Mouse (Mus musculus) olfactory bulb, adult 2 months (tissue): Measurements from ENCODE around the gene Urm1. TPM values are rescaled to one million over a fixed set of nuclear protein-coding genes. Genes with fewer than 3 reads are reported as not detected.
A peak's percentile ranks its signal among the peaks of the same experiment; 100 is the strongest.

Source experiments
- H3K27ac ChIP-seq: fragments of 200-500 bp; 2 replicates; pipeline ENCODE4 v1.5.1; 2012; ENCODE audit warnings: low read depth, low read length; ENCODE audit not compliant: insufficient read depth
- H3K4me1 ChIP-seq: fragments of 200-500 bp; 2 replicates; pipeline ENCODE4 v1.6.1; 2012; ENCODE audit warnings: low read length; ENCODE audit not compliant: control insufficient read depth, insufficient read depth
- H3K4me3 ChIP-seq: fragments of 200-500 bp; 2 replicates; pipeline ENCODE4 v1.5.1; 2012; ENCODE audit warnings: mild to moderate bottlenecking, low read depth, low read length, moderate library complexity; ENCODE audit not compliant: insufficient read depth
- CTCF ChIP-seq: fragments of 200-500 bp; IDR thresholded peaks from 2 replicates; pipeline ENCODE4 v1.5.1; 2012; ENCODE audit warnings: low read depth, mild to moderate bottlenecking, low read length, moderate library complexity; ENCODE audit not compliant: insufficient read depth
- POLR2A ChIP-seq: fragments of 200-500 bp; IDR thresholded peaks from 2 replicates; pipeline ENCODE4 v1.6.1; 2012; ENCODE audit warnings: mild to moderate bottlenecking, low read depth, low read length, moderate library complexity; ENCODE audit not compliant: insufficient read depth
- WGBS: fragments of 180-500 bp; shearing (Covaris S2); methylation state at CpG from one replicate; pipeline ENCODE4 v1.1.7; 2018; 5-methylcytosine and 5-hydroxymethylcytosine counted together
- polyA plus RNA-seq: library from polyadenylated mRNA; stranded (reverse); fragments of >200 nt; gene quantifications from 2 replicates; pipeline ENCODE4 v1.2.4, GENCODE M21; 2012; ENCODE audit warnings: low replicate concordance; ENCODE audit not compliant: missing spikeins, insufficient read depth, insufficient read length

Urm1 gene
- polyA plus RNA-seq, 1 experiment = not detected

- H3K27ac ChIP-seq = no peak overlapping the region
- 0 out of 2 replicates have a peak, but pooled peaks cover 3% of the 10 kb centered on the region for H3K4me1 ChIP-seq
- 76% methylated on average over 3 of the region's 3 CpGs for WGBS
- TF ChIP-seq CTCF (no peak), POLR2A (no peak)
- no peak overlapping the region for H3K4me3 ChIP-seq
These were observed 24.8 kb downstream of the Urm1 start for GRCm38 (mm10) chr2:29844661-29845060.

GRCm38 (mm10) chr2:29845636-29846035 lies 25.8 kb downstream of the Urm1 start:
- WGBS = 53% methylated on average over 25 of the region's 25 CpGs
- Histone ChIP-seq H3K27ac (no peak overlapping the region), H3K4me1 (0 out of 2 replicates have a peak, but pooled peaks cover 3% of the 10 kb centered on the region), H3K4me3 (peak overlapping the region; percentile 23)
- TF ChIP-seq CTCF (no peak), POLR2A (no peak)

DNA sequence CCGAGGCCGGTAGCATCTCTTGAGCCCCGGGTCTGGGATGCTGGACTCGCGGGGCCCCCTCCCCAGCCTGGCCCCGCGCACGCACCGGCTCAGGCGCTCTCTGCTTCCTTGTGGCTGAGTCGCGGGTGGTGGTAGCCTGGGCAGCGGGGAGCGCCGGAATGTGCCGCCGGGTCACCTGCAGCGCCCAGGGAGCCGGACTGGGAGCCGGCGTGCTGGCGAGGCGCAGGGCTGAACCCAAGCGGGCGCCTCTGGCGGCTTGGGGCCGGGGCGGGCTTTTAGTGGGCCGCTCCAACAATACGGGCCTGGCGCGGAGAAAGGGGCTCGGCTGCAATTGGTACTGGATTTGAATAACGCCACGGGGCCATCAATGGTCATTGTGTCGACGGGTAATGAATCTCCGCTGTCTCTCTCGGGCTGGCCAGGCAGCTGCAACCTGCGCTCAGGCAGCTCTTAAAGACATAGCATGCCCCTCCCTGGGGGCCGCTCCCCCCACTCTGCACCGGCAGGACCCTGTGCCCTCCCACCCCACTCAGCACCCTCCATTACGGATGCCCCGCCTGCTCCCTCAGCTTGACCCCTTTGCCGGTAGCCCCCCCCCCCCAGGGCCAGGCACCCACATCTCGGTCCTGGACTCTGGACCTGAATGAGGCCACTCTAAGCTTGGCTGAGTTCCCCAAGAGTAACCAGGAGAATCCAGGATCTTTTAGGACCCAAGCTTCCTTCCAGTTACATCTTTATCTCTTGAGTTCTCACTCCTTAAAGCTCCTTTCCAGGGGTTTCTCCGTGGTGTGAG lies 26.4 kb downstream of the Urm1 start:
- Histone ChIP-seq H3K4me1 (0 out of 2 replicates have a peak, but pooled peaks cover 3% of the 10 kb centered on the region), H3K4me3 (peak overlapping the region; percentile 23), H3K27ac (no peak overlapping the region)
- TF ChIP-seq CTCF (no peak), POLR2A (no peak)
- WGBS = 38% methylated on average over 47 of the region's 47 CpGs

DNA sequence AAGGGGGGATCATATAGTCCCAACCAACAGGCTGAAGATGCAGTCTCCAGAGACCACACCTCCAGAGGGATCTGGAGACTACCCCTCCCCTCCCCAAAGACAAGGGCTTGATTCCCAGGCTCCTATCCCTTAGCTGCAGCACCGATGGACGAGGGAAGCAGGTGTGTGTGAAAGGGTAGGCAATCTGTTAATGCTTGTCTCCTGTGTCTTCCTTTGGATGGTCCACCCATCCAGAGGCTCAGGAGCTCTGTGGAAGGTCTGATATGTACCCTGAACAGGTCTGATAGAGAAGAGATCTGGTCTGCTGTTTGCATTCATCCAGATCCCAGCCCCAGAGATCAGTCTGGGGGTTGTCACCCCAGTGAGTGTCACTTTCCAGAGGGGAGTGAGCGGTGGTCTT lies 27.0 kb downstream of the Urm1 start:
- 0 out of 2 replicates have a peak, but pooled peaks cover 3% of the 10 kb centered on the region for H3K4me1 ChIP-seq
- TF ChIP-seq CTCF (no peak), POLR2A (no peak)
- H3K4me3 ChIP-seq = no peak overlapping the region

GRCm38 (mm10) chr2:29849041-29849440 lies 29.2 kb downstream of the Urm1 start:
- no peak overlapping the region for H3K4me3 ChIP-seq
- 53% methylated on average over 8 of the region's 8 CpGs for WGBS
- H3K4me1 ChIP-seq = 0 out of 2 replicates have a peak, but pooled peaks cover 3% of the 10 kb centered on the region
- TF ChIP-seq POLR2A (no peak), CTCF (no peak)
- no peak overlapping the region for H3K27ac ChIP-seq

More for the DNA sequence above, 27.0 kb downstream of the Urm1 start:
- 58% methylated on average over 3 of the region's 3 CpGs for whole genome bisulfite sequencing
- no peak overlapping the region for H3K27ac ChIP-seq

DNA sequence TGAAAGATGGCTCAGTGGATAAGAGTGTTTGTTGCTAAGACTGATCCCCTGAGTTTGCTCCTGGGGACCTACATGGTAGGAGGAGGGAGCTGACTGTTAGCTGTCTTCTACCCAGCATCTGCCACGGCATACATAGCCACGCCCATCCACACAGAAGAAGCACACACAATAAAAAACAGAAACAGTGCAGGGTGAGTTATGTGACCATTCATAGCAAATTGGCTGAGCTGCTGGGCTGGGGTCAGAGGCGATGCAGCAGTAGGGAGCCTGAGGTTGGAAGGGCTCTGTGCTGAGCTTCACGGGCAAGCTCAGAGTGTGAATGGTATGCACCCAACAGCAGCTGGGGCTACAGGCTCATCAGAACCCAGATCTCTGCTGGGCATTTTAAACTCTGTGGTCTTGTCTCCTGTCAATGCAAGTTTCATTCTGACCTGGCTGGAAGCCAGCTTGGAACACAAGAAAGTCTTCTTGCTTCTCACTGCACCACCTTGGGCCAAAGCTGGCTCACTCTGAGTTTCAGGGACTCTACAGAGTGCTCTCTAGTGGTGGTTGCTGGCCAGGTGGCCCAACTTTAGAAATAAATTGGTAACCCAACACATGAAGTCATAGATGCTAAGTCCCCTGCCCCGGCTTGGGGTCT lies 30.1 kb downstream of the Urm1 start:
- TF ChIP-seq POLR2A = no peak
- TF ChIP-seq CTCF = no peak
- Histone ChIP-seq H3K4me1 (0 out of 2 replicates have a peak, but pooled peaks cover 3% of the 10 kb centered on the region), H3K27ac (no peak overlapping the region), H3K4me3 (no peak overlapping the region)
- 53% methylated on average over 5 of the region's 5 CpGs for WGBS

DNA sequence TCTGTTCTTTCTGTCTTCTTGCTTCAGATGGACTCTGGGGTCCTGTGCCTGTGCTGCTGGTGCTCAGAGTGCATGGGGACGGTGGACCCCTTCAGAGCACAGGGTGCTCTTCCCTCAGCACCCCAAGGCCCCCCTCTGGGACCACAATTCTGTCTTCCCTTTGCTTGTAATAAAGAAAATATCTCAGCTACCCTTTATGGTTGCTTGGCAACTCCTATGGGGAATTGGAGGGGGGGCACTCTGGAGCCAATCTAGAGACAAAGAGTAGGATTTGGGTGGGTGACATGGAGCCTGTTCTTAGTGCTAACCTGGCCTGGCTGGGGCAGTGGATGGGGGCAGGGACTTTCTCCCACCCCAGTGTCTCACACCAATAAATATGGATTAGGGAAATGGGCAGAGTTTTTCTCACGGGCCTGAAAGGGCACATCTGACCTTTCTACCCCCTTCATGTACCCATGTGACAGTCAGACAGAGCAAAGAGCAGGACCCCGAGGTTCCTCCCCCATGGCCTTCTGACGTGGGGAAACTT lies 33.1 kb downstream of the Urm1 start:
- no peak overlapping the region for H3K4me3 ChIP-seq
- 38% methylated on average over 4 of the region's 4 CpGs for WGBS
- TF ChIP-seq POLR2A (no peak), CTCF (no peak)
- H3K4me1 ChIP-seq = no peaks in the 10 kb centered on the region
- no peak overlapping the region for H3K27ac ChIP-seq

DNA sequence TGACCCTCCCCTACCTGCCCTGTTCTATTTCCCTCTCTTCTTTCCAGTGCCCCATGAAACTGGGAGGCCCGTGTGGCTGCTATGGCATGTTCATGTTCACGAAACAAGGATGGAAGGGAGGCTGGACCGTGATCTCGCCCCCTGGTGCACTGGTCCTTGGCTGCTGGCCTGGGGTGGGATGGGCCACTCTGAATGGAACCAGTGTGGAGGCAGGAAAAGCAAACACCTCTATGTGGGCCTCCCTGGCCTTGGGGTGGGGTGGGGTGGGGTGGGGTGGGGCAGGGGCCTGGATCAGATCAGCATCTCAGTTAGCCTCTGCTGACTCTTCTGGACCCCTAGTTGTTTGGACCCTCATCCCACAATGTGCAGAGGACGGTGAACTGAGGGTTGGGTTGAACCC lies 33.9 kb downstream of the Urm1 start:
- Histone ChIP-seq H3K4me3 (no peak overlapping the region), H3K4me1 (no peaks in the 10 kb centered on the region), H3K27ac (no peak overlapping the region)
- WGBS = 61% methylated on average over 5 of the region's 5 CpGs
- TF ChIP-seq CTCF = no peak
- TF ChIP-seq POLR2A = no peak
